Mouse (Mus musculus) cerebellum, adult 2 months (tissue): ENCODE measurements around the gene Xlr5c.
"Not testable (repeated sequence)": the region's sequence is repeated elsewhere in the genome, so short reads cannot be mapped to it uniquely, and the experiment has no call there.

Source experiments
- CTCF ChIP-seq: fragments of 200-500 bp; IDR thresholded peaks from 2 replicates; pipeline ENCODE4 v1.5.1; 2011; ENCODE audit warnings: low read depth, mild to moderate bottlenecking, control low read depth, low read length, moderate library complexity, borderline replicate concordance; ENCODE audit not compliant: insufficient read depth
- POLR2A ChIP-seq: fragments of 200-500 bp; IDR thresholded peaks from 2 replicates; pipeline ENCODE4 v1.6.1; 2011; ENCODE audit warnings: low read length, control low read depth, borderline replicate concordance; ENCODE audit not compliant: insufficient read depth

- TF ChIP-seq CTCF, POLR2A: not testable (repeated sequence)
Measured at GRCm38 (mm10) chrX:73292876-73293275, at the start of gene Xlr5c, which contains the start of gene Xlr5a.
